Mouse (Mus musculus) activated CD4-positive, CD25-positive, alpha-beta regulatory T cell, adult 4 months (primary cell): ENCODE results near the gene Slc44a3. TPM values are rescaled to one million over a fixed set of nuclear protein-coding genes. Genes with fewer than 3 reads are reported as not detected.
A peak's percentile ranks its signal among the peaks of the same experiment; 100 is the strongest.
"Not testable (repeated sequence)": the region's sequence is repeated elsewhere in the genome, so short reads cannot be mapped to it uniquely, and the experiment has no call there.

Source experiments
- ATAC-seq: one replicate; pipeline ENCODE4 v1.8.0; 2017
- polyA plus RNA-seq, 2 experiments: library from polyadenylated mRNA; unstranded; fragments of 100-300 nt; shearing (Covaris generic); gene quantifications; one replicate each; pipeline ENCODE4 v1.2.1; 2017

Gene Slc44a3
- polyA plus RNA-seq, 2 experiments from 2014 or later: not detected

- no peak for ATAC-seq
These were observed 18.2 kb upstream of the Slc44a3 start for GRCm38 (mm10) chr3:121550370-121550769.

- peak; percentile 52 for ATAC-seq
These were observed 15.8 kb upstream of the Slc44a3 start for GRCm38 (mm10) chr3:121547851-121548624.

GRCm38 (mm10) chr3:121540621-121541020 lies 8.4 kb upstream of the Slc44a3 start:
- no peak for ATAC-seq

DNA sequence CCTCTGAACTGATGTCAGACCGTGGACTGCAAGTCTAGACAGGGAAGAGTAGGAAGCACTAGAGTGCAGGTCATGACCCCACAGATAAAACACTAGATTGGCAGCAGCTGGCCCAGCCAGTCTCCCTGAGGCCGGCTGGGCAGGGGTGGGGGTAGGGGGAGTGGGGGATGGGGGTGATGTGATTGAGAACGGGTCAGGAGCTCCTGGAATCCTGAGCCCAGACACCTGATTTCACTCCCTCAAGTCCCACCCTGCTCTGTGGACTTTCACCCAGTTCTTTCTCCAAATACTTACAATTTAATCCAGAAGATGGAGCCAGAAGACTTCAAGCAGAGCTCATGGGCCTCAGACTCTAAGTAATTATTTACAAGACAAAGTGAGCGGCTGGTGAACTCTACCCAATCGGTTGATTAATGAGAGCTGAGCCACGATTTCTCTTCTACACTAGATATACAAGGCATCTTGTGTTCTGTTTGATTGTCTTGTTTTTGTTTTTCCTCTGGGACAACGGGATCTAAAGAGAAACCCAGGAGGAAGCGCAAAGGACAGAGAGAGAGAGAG lies 7.7 kb upstream of the Slc44a3 start:
- no peak for ATAC-seq

- not testable (repeated sequence) for ATAC-seq
These were observed 6.6 kb upstream of the Slc44a3 start for GRCm38 (mm10) chr3:121538847-121539246.

- ATAC-seq: no peak
These were observed 5.8 kb upstream of the Slc44a3 start for GRCm38 (mm10) chr3:121537996-121538395.

DNA sequence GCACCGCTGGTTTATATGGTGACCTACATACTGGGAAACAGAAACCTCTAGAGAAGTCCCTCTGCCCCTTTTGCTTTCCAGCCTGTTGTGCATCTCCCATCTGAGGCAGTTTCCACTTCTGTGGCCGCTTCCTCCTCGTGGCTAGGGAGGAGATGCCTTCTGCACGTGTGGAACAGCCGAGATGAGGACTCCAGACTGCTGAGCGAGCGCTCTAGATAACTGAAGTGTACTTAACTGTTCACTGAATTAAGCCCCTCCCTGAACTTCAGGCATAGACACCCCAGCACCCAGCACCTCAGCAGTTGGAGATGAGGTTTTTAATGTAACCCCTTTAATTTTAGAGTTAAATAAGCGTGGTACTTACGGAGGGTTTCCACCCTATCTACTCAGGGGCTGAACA lies 4.6 kb upstream of the Slc44a3 start:
- ATAC-seq: no peak

DNA sequence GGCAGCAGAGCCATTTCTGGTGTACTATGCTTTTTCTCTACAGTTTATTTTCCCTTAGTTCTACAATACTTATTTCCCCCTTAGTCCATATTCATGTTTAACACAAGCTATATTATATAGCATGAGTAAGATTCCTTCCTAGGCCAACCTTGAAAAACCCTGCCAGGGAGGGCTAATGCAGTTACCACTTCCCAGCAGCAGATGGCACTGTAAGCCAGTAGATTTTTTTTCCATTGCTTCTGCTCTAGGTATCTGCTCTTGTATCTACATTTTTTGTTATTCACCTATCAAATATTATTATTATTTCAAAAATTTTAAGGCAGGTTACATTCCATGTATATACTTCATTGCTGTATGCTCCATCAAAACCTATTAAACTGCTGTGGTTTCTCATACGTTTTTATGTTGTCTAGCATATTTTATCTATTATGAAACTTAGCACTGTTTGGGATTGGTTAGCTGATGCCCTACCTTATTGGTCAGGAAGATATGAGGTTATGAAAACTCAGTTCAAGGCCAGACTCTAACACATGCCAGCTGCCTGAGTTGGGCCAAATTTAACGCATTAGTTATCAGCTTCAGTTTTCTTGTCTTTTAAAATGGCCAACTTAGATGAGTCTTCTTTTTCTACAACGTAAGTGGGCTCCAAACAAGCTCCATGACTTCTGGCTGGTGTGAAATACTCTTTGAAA lies 3.8 kb upstream of the Slc44a3 start:
- peak; percentile 75 for ATAC-seq

DNA sequence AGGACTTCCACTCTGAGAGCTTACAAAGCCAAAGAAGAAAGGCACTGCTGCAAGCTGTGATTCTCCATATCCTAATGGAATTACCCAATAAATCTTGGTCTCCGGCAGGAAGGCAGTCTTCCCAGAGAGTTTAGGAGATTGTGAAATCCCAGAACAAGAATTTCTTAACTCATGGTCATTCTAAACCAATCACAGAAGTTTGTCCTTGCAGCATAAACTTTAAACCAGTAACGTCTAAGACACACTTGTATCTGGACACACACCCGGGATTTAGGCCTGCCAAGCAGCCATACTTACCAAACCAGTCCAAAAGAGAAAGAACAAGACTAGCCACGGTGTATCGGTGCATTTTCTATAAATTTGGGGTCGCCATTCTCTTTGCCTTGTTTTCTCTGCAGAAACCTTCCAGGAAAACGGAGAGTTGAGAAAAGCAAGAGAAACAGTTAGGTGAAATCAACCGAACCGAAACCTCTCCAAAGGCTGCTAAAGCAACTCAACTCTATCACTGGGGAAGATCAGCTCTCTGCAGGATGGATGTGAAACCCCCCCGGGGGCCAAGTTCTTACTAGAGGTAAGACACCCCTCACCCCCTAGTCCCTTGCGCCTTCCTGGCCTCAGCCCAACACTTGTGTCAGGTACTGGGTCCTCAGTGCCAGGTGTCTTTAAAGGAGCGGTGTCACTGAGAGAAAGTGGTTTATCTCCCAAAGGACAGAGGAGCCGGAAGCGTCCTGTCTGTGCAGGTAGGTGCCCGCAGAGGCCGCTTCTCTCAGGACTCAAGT lies 645 bp downstream of the Slc44a3 start:
- ATAC-seq: no peak

- ATAC-seq: no peak
These were observed 1.5 kb downstream of the Slc44a3 start for GRCm38 (mm10) chr3:121530546-121531258.

- no peak for ATAC-seq
These were observed 5.8 kb downstream of the Slc44a3 start for GRCm38 (mm10) chr3:121526096-121527093.

DNA sequence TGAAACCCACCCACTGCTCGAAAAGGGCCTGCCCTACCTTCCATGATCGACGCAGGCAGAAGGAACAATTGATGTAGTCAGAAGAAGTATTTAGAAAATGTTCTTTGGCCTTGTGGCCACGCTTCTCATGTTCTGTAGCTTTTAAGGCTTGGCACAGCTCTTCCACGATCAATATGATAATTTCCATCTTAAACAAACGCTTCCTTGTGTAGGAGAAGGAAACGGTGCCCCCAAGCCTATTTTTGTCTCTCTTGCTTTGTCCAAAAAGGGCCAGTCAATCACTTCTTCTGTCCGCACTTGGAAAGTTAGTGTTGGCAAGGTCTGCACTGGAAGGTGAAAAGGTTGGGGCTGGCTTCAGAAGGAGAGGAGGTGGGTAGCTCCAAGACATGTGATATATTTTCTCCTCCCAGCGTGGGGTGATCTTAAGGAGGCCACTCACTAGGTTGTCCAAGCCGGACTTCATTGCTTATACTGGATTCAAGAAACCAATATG lies 10.5 kb downstream of the Slc44a3 start:
- ATAC-seq: no peak

GRCm38 (mm10) chr3:121521123-121521522 lies 11.1 kb downstream of the Slc44a3 start:
- ATAC-seq: no peak

DNA sequence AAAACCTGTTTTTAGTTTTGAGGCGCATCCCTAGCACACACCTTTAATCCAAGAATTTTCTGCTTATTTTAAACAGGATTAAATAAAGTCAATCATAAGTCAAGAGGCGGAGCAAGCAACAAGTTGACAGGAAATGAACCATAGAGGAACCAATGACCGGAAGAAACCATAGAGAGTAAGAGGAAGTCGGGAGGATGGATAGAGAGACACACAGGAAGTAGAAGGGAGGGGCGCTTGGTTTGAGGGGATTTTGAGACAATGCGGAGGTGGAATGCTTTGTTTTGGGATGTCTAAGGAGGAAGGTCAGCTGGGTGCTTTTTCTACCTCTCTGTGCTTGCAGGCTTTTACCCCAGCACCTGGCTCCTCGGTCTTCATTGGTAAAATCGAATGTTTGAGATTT lies 15.2 kb downstream of the Slc44a3 start:
- no peak for ATAC-seq

- ATAC-seq: no peak
These were observed 23.1 kb downstream of the Slc44a3 start for GRCm38 (mm10) chr3:121509141-121509540.

- no peak for ATAC-seq
These were observed 24.5 kb downstream of the Slc44a3 start for GRCm38 (mm10) chr3:121507678-121508077.

GRCm38 (mm10) chr3:121506756-121507155 lies 25.4 kb downstream of the Slc44a3 start:
- no peak for ATAC-seq

GRCm38 (mm10) chr3:121506175-121506574 lies 26.0 kb downstream of the Slc44a3 start:
- no peak for ATAC-seq

DNA sequence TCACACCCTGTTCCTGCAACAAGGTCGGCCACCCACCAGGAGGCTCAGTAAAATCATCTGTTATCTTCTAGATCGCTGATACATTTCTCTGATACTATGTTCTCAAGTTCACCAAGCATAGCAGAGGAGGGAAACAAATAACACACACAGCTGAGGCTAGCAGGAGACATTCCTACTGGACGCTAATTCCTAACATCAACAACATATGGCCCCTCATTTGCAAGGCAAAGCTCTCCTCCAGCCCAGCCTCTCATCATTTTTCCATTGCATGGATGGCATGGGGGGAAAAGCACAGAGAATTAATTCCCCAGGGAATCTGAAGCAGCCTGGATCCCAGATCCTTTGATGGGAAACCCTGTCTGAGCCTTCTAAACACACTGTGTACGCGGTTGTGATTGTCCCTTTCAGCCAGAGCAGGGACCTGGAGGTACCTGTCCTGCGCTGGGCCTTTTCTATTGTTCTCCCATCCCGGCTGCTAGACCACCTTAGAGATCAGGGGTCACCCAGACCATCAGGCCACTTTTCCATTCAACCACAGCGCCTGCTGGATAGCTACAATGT lies 27.2 kb downstream of the Slc44a3 start:
- no peak for ATAC-seq

GRCm38 (mm10) chr3:121500734-121501133 lies 31.5 kb downstream of the Slc44a3 start:
- ATAC-seq: no peak
